Mouse (Mus musculus) CH12.LX (cell line): ENCODE measurements around the gene Poglut1.

Source experiments
- CTCF ChIP-seq, 2 experiments: IDR thresholded peaks in 1 of 2; conservative IDR thresholded peaks in 1 of 2; 2 replicates each; pipeline ENCODE4 v1.5.1; 2011 to 2012; ENCODE audit warnings: low read depth in 2 of 2, low read length in 2 of 2, improper control_type of control experiment in 1 of 2, inconsistent platforms in 1 of 2, mild to moderate bottlenecking in 1 of 2, moderate library complexity in 1 of 2
- E2F4 ChIP-seq: IDR thresholded peaks from 2 replicates; pipeline ENCODE4 v1.6.1; 2011; ENCODE audit warnings: low read depth, low read length, improper control_type of control experiment; ENCODE audit not compliant: insufficient replicate concordance
- EP300 ChIP-seq: IDR thresholded peaks from 2 replicates; pipeline ENCODE4 v1.6.1; 2011; ENCODE audit warnings: low read length, improper control_type of control experiment
- JUND ChIP-seq: conservative IDR thresholded peaks from 2 replicates; pipeline ENCODE4 v1.6.1; 2011; ENCODE audit warnings: low read depth, low read length, improper control_type of control experiment
- KAT2A ChIP-seq: IDR thresholded peaks from 2 replicates; pipeline ENCODE4 v1.6.1; 2012; ENCODE audit warnings: low read length, improper control_type of control experiment, inconsistent platforms; ENCODE audit not compliant: insufficient replicate concordance
- MEF2A ChIP-seq: IDR thresholded peaks from 2 replicates; pipeline ENCODE4 v1.6.1; 2014; ENCODE audit warnings: low read depth, mild to moderate bottlenecking, inconsistent platforms, low read length, improper control_type of control experiment, borderline replicate concordance
- POLR2A ChIP-seq: IDR thresholded peaks from 2 replicates; pipeline ENCODE4 v1.6.1; 2011; ENCODE audit warnings: low read depth, mild to moderate bottlenecking, improper control_type of control experiment, low read length
- TBP ChIP-seq: conservative IDR thresholded peaks from 2 replicates; pipeline ENCODE4 v1.6.1; 2011; ENCODE audit warnings: low read depth, low read length, improper control_type of control experiment
- USF1 ChIP-seq: IDR thresholded peaks from 2 replicates; pipeline ENCODE4 v1.6.1; 2014; ENCODE audit warnings: low read depth, mild to moderate bottlenecking, inconsistent platforms, low read length, improper control_type of control experiment

GRCm38 (mm10) chr16:38568192-38568591 lies 18.1 kb upstream of the Poglut1 start:
- TF ChIP-seq POLR2A (no peak), E2F4 (no peak), KAT2A (no peak), CTCF (conservative IDR thresholded peaks at IDR 0.05 in 1 of 2, IDR thresholded peaks at IDR 0.05 in 1 of 2; ENCODE audit: low read depth in 2 of 2, low read length in 2 of 2) (no peak), EP300 (no peak), JUND (no peak), TBP (no peak), MEF2A (no peak), USF1 (no peak)
